9 mouse cellular contexts compared by ENCODE assay signal in the genomic region with DNA sequence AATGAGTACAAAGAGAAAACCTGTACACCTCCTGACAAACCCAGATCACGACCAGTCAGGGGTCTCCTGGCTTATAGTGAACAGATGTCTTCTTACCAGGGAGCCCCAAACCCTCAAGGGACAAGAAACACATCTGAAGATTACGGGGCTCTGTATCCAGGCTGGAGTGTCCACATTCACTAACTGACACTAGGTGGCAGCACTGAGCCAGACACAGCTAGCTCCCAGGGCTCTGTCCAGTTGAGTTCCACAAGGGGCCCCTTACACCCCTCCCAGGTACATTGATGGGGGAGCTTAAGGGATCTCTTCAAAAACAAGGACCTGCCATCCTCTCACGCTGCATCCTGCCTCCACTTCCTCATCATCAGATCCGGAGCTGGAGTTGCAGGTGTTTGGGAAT. TPM values are rescaled to one million over a fixed set of nuclear protein-coding genes. Genes with fewer than 3 reads are reported as not detected.
DNase-seq lines count a peak whose midpoint lies in the region; ATAC-seq and TF ChIP-seq lines count a peak whose summit lies in the region.
"Had no signal": no experiment of that assay in that cellular context is flagged by ENCODE, and none has a peak within 500 bp of the region (broad histone marks: within the 10 kb centered on the region; RNA-seq: fewer than 3 reads in every experiment).

No protein-coding gene starts in this region.

- no peaks in the 10 kb centered on the region for H3K27me3 ChIP-seq in kidney, embryonic 16.5 days (ENCODE audit: insufficient read depth, low read length)
- H3K27me3 ChIP-seq in forebrain, postnatal 0 days (ENCODE audit: insufficient read depth, low read length) = no peaks in the 10 kb centered on the region
- H3K27me3 ChIP-seq in hindbrain, postnatal 0 days (ENCODE audit: insufficient read depth, low read length) = no peaks in the 10 kb centered on the region
- H3K27me3 ChIP-seq: midbrain, embryonic 12.5 days had no signal

- no peak for ATAC-seq in kidney, embryonic 16.5 days (ENCODE audit: low FRiP score, low TSS enrichment)
- ATAC-seq in forebrain, postnatal 0 days = no peak
- ATAC-seq in hindbrain, postnatal 0 days = no peak
- ATAC-seq in monocyte, adult 5-6 weeks (replicated peaks; ENCODE audit: insufficient number of reproducible peaks, low FRiP score, low TSS enrichment, poor library complexity, severe bottlenecking) = peak; percentile 64; the same call in 1 of the 2 replicates

- no peaks in the 10 kb centered on the region for H3K9me3 ChIP-seq in kidney, embryonic 16.5 days (ENCODE audit: low read length)
- no peaks in the 10 kb centered on the region for H3K9me3 ChIP-seq in forebrain, postnatal 0 days (ENCODE audit: low read length)
- no peaks in the 10 kb centered on the region for H3K9me3 ChIP-seq in hindbrain, postnatal 0 days (ENCODE audit: low read length)
- H3K9me3 ChIP-seq: midbrain, embryonic 12.5 days had no signal

- H3K27ac ChIP-seq in kidney, embryonic 16.5 days (ENCODE audit: low read length) = no peak overlapping the region
- no peak overlapping the region for H3K27ac ChIP-seq in forebrain, postnatal 0 days (ENCODE audit: low read depth, low read length)
- no peak overlapping the region for H3K27ac ChIP-seq in hindbrain, postnatal 0 days
- H3K27ac ChIP-seq: midbrain, embryonic 12.5 days had no signal

- H3K4me3 ChIP-seq in kidney, embryonic 16.5 days (ENCODE audit: low read length) = no peak overlapping the region
- no peak overlapping the region for H3K4me3 ChIP-seq in forebrain, postnatal 0 days (ENCODE audit: low read depth, low read length)
- H3K4me3 ChIP-seq in hindbrain, postnatal 0 days (ENCODE audit: low read length) = no peak overlapping the region
- H3K4me3 ChIP-seq: midbrain, embryonic 12.5 days had no signal

- H3K36me3 ChIP-seq in kidney, embryonic 16.5 days (ENCODE audit: insufficient read depth, low read length) = peaks cover 24% of the 10 kb centered on the region
- peaks cover 21% of the 10 kb centered on the region for H3K36me3 ChIP-seq in forebrain, postnatal 0 days (ENCODE audit: insufficient read depth)
- no peaks in the 10 kb centered on the region; the same call in 1 of the 2 replicates for H3K36me3 ChIP-seq in hindbrain, postnatal 0 days (ENCODE audit: insufficient read depth, low read length)

- intact Hi-C loops in left cerebral cortex, postnatal 4 days (cut with DNase I) = loop anchor here (5.0 kb wide), 2 partner anchors 52 to 247 kb away; no protein-coding TSS in a partner anchor

- 9% methylated on average over 4 of the region's 4 CpGs for WGBS in kidney, embryonic 16.5 days
- WGBS in forebrain, postnatal 0 days = 8% methylated on average over 4 of the region's 4 CpGs
- 11% methylated on average over 4 of the region's 4 CpGs for WGBS in hindbrain, postnatal 0 days

- H3K9ac ChIP-seq in kidney, embryonic 16.5 days (replicated peaks; ENCODE audit: low read length) = no peak overlapping the region
- no peak overlapping the region for H3K9ac ChIP-seq in forebrain, postnatal 0 days
- H3K9ac ChIP-seq in hindbrain, postnatal 0 days (replicated peaks; ENCODE audit: low read length) = 0 out of 2 replicates have a peak overlapping the region, but pooled peaks have one; percentile 9

- peak; percentile 92 for TF ChIP-seq CTCF in forebrain, postnatal 0 days (IDR thresholded peaks at IDR 0.05; ENCODE audit: low read depth)
- TF ChIP-seq CTCF in hindbrain, postnatal 0 days (IDR thresholded peaks at IDR 0.05; ENCODE audit: low read depth) = peak; percentile 92

- DNase-seq in kidney, adult 11 months = peak; percentile 53
- peak; percentile 82 for DNase-seq in c-Kit-positive CD71-positive TER-119-positive erythroid progenitor cells, embryonic 14.5 days (ENCODE audit: low spot score)
- DNase-seq in forebrain, postnatal 0 days = peak; percentile 89
- peak; percentile 90 for DNase-seq in hindbrain, postnatal 0 days (ENCODE audit: low spot score)
- DNase-seq in left cerebral cortex, postnatal 4 days = peak; percentile 79
- peak; percentile 68 to 90 for DNase-seq in spleen, postnatal 4 days (ENCODE audit: low spot score in 2 of 2)

- no peak overlapping the region for H3K4me2 ChIP-seq in kidney, embryonic 16.5 days (replicated peaks; ENCODE audit: low read depth, low read length)
- H3K4me2 ChIP-seq in forebrain, postnatal 0 days (ENCODE audit: low read depth) = no peak overlapping the region
- H3K4me2 ChIP-seq in hindbrain, postnatal 0 days (ENCODE audit: low read depth, low read length) = no peak overlapping the region
- H3K4me2 ChIP-seq: midbrain, embryonic 12.5 days had no signal

- H3K4me1 ChIP-seq in kidney, embryonic 16.5 days (ENCODE audit: insufficient read depth, low read length) = peaks cover 60% of the 10 kb centered on the region
- H3K4me1 ChIP-seq in forebrain, postnatal 0 days (ENCODE audit: insufficient read depth) = peaks cover 16% of the 10 kb centered on the region
- peaks cover 21% of the 10 kb centered on the region for H3K4me1 ChIP-seq in hindbrain, postnatal 0 days (ENCODE audit: insufficient read depth, low read length)

RNA-seq across cellular contexts. Expression of a gene that starts 3.6 kb away (rescaled TPM):
- not detected in 2 replicates for polyA plus RNA-seq in kidney, embryonic 16.5 days (2015; fragmentation: Nextera tagmentation; extraction: Ambion mirVana)
- 9.0 and 18.6 TPM in 2 replicates for total RNA-seq in forebrain, postnatal 0 days (2014; rRNA removed)
- polyA plus RNA-seq in forebrain, postnatal 0 days (2015; fragmentation: Nextera tagmentation; extraction: Ambion mirVana) = 3.7 and 4.0 TPM in 2 replicates
- 5.4 and 12.6 TPM in 2 replicates for total RNA-seq in hindbrain, postnatal 0 days (2014; rRNA removed)
- polyA plus RNA-seq in hindbrain, postnatal 0 days (2015; fragmentation: Nextera tagmentation; extraction: Ambion mirVana) = 2.4 and 2.7 TPM in 2 replicates
- total RNA-seq in left cerebral cortex, postnatal 4 days (2021) = 10 to 100 TPM in 1 of 2 experiments, 1 to 10 TPM in 1; 6.6 to 14.9 TPM
- not detected in 3 replicates for total RNA-seq in monocyte, adult 5-6 weeks (2017)

RNA-seq across cellular contexts. Expression of a gene that starts 4.1 kb away (rescaled TPM):
- polyA plus RNA-seq in kidney, embryonic 16.5 days (2015; fragmentation: Nextera tagmentation; extraction: Ambion mirVana) = 52.1 and 58.8 TPM in 2 replicates
- 69.1 and 86.8 TPM in 2 replicates for total RNA-seq in forebrain, postnatal 0 days (2014; rRNA removed)
- 27.5 and 53.8 TPM in 2 replicates for polyA plus RNA-seq in forebrain, postnatal 0 days (2015; fragmentation: Nextera tagmentation; extraction: Ambion mirVana)
- total RNA-seq in hindbrain, postnatal 0 days (2014; rRNA removed) = 92.4 and 107 TPM in 2 replicates
- 51.6 and 56.6 TPM in 2 replicates for polyA plus RNA-seq in hindbrain, postnatal 0 days (2015; fragmentation: Nextera tagmentation; extraction: Ambion mirVana)
- total RNA-seq in left cerebral cortex, postnatal 4 days (2021) = 100 to 1,000 TPM; 105 to 125 TPM
- 2.5 to 7.1 TPM (median 6.5 TPM) in 3 replicates for total RNA-seq in monocyte, adult 5-6 weeks (2017)

RNA-seq across cellular contexts. Expression of a gene that starts 25.8 kb away (rescaled TPM):
- 1.7 and 1.9 TPM in 2 replicates for polyA plus RNA-seq in kidney, embryonic 16.5 days (2015; fragmentation: Nextera tagmentation; extraction: Ambion mirVana)
- total RNA-seq in forebrain, postnatal 0 days (2014; rRNA removed) = 129 and 184 TPM in 2 replicates
- polyA plus RNA-seq in forebrain, postnatal 0 days (2015; fragmentation: Nextera tagmentation; extraction: Ambion mirVana) = 41.9 and 87.3 TPM in 2 replicates
- total RNA-seq in hindbrain, postnatal 0 days (2014; rRNA removed) = 226 and 245 TPM in 2 replicates
- 59.9 and 68.5 TPM in 2 replicates for polyA plus RNA-seq in hindbrain, postnatal 0 days (2015; fragmentation: Nextera tagmentation; extraction: Ambion mirVana)
- total RNA-seq in left cerebral cortex, postnatal 4 days (2021) = 100 to 1,000 TPM; 240 to 277 TPM
- total RNA-seq in monocyte, adult 5-6 weeks (2017) = 0.10 TPM in 1 of 3 replicates, not detected in the others

RNA-seq across cellular contexts. Expression of a gene that starts 52.7 kb away (rescaled TPM):
- 71.7 and 74.0 TPM in 2 replicates for polyA plus RNA-seq in kidney, embryonic 16.5 days (2015; fragmentation: Nextera tagmentation; extraction: Ambion mirVana)
- total RNA-seq in forebrain, postnatal 0 days (2014; rRNA removed) = 58.3 and 59.2 TPM in 2 replicates
- 81.5 and 94.5 TPM in 2 replicates for polyA plus RNA-seq in forebrain, postnatal 0 days (2015; fragmentation: Nextera tagmentation; extraction: Ambion mirVana)
- 42.7 and 50.3 TPM in 2 replicates for total RNA-seq in hindbrain, postnatal 0 days (2014; rRNA removed)
- polyA plus RNA-seq in hindbrain, postnatal 0 days (2015; fragmentation: Nextera tagmentation; extraction: Ambion mirVana) = 54.0 and 56.7 TPM in 2 replicates
- 10 to 100 TPM; 30.4 to 34.4 TPM for total RNA-seq in left cerebral cortex, postnatal 4 days (2021)
- total RNA-seq in monocyte, adult 5-6 weeks (2017) = 8.3 to 15.0 TPM (median 9.1 TPM) in 3 replicates

Comparison
In these comparisons a context has a peak if more than half of its experiments do, and no peak if none do; other contexts are left out.
1. RNA of a gene that starts 25.8 kb away (total RNA-seq): 240 to 277 TPM in left cerebral cortex, postnatal 4 days, 226 to 245 TPM in hindbrain, postnatal 0 days and 129 to 184 TPM in forebrain, postnatal 0 days; 0.10 TPM in monocyte, adult 5-6 weeks; every median in the first group is over 100 times any median in the second.
2. Peak in every context shown above with its lines, with median percentiles within 50 percentile points of each other: DNase-seq.